Mouse (Mus musculus): ENCODE measurements at regions not wholly inside any gene's neighbourhood (a gene's known extent, or its start where the extent isn't known, plus 50 kb on each side); places are given as distances from the start of the nearest gene placed in this dataset.

- TF ChIP-seq CTCF (IDR thresholded peaks at IDR 0.05; ENCODE audit: low read depth), result no peak
- Histone ChIP-seq H3K4me2 (ENCODE audit: low read length) (no peak overlapping the region), H3K4me3 (replicated peaks; ENCODE audit: low read depth, low read length) (no peak overlapping the region), H3K27me3 (ENCODE audit: insufficient read depth, low read length) (no peaks in the 10 kb centered on the region), H3K4me1 (replicated peaks; ENCODE audit: insufficient read depth, low read length) (no peaks in the 10 kb centered on the region), H3K27ac (no peak overlapping the region), H3K9me3 (replicated peaks; ENCODE audit: low read length) (no peaks in the 10 kb centered on the region), H3K9ac (ENCODE audit: low read depth, low read length) (no peak overlapping the region), H3K36me3 (ENCODE audit: insufficient read depth, low read length) (no peaks in the 10 kb centered on the region)
- WGBS, result 88% methylated on average over 3 of the region's 3 CpGs
- ATAC-seq (replicated peaks; ENCODE audit: low FRiP score, low read depth) (no peak), DNase-seq (ENCODE audit: low spot score) (no peak)
Observed at GRCm38 (mm10) chr3:149239664-149240063, 249.3 kb upstream of the Adgrl2 start.

GRCm38 (mm10) chr3:149238076-149238475 is 247.7 kb upstream of the Adgrl2 start:
- H3K9ac ChIP-seq (ENCODE audit: low read depth, low read length), result no peak overlapping the region
- WGBS, result 72% methylated on average over 5 of the region's 5 CpGs
- H3K4me3 ChIP-seq (replicated peaks; ENCODE audit: low read depth, low read length), result no peak overlapping the region
- no peak overlapping the region for H3K27ac ChIP-seq
- no peak; the same call in 1 of the 2 replicates for ATAC-seq (replicated peaks; ENCODE audit: low FRiP score, low read depth)
- no peaks in the 10 kb centered on the region for H3K4me1 ChIP-seq (replicated peaks; ENCODE audit: insufficient read depth, low read length)
- no peak overlapping the region for H3K4me2 ChIP-seq (ENCODE audit: low read length)
- no peaks in the 10 kb centered on the region for H3K27me3 ChIP-seq (ENCODE audit: insufficient read depth, low read length)
- no peaks in the 10 kb centered on the region for H3K36me3 ChIP-seq (ENCODE audit: insufficient read depth, low read length)
- TF ChIP-seq CTCF (IDR thresholded peaks at IDR 0.05; ENCODE audit: low read depth), result no peak
- no peaks in the 10 kb centered on the region for H3K9me3 ChIP-seq (replicated peaks; ENCODE audit: low read length)
- peak; percentile 18 for DNase-seq (ENCODE audit: low spot score)

GRCm38 (mm10) chr3:149235183-149235582 is 244.8 kb upstream of the Adgrl2 start:
- H3K27ac ChIP-seq, result no peak overlapping the region
- H3K4me1 ChIP-seq (replicated peaks; ENCODE audit: insufficient read depth, low read length), result no peaks in the 10 kb centered on the region
- H3K9ac ChIP-seq (ENCODE audit: low read depth, low read length), result no peak overlapping the region
- no peak overlapping the region for H3K4me2 ChIP-seq (ENCODE audit: low read length)
- DNase-seq (ENCODE audit: low spot score), result no peak
- 94% methylated on average over 3 of the region's 3 CpGs for WGBS
- no peaks in the 10 kb centered on the region for H3K9me3 ChIP-seq (replicated peaks; ENCODE audit: low read length)
- no peaks in the 10 kb centered on the region for H3K27me3 ChIP-seq (ENCODE audit: insufficient read depth, low read length)
- TF ChIP-seq CTCF (IDR thresholded peaks at IDR 0.05; ENCODE audit: low read depth), result no peak
- no peaks in the 10 kb centered on the region for H3K36me3 ChIP-seq (ENCODE audit: insufficient read depth, low read length)
- ATAC-seq (replicated peaks; ENCODE audit: low FRiP score, low read depth), result no peak
- H3K4me3 ChIP-seq (replicated peaks; ENCODE audit: low read depth, low read length), result no peak overlapping the region

GRCm38 (mm10) chr3:149233691-149234131 is 243.4 kb upstream of the Adgrl2 start:
- ATAC-seq (replicated peaks; ENCODE audit: low FRiP score, low read depth) (no peak), DNase-seq (ENCODE audit: low spot score) (peak; percentile 75)
- Histone ChIP-seq H3K4me2 (ENCODE audit: low read length) (no peak overlapping the region), H3K4me1 (replicated peaks; ENCODE audit: insufficient read depth, low read length) (no peaks in the 10 kb centered on the region), H3K9ac (ENCODE audit: low read depth, low read length) (no peak overlapping the region), H3K27me3 (ENCODE audit: insufficient read depth, low read length) (no peaks in the 10 kb centered on the region), H3K27ac (no peak overlapping the region), H3K36me3 (ENCODE audit: insufficient read depth, low read length) (no peaks in the 10 kb centered on the region), H3K4me3 (replicated peaks; ENCODE audit: low read depth, low read length) (no peak overlapping the region), H3K9me3 (replicated peaks; ENCODE audit: low read length) (no peaks in the 10 kb centered on the region)
- 50% methylated on average over 8 of the region's 8 CpGs for WGBS
- no peak for TF ChIP-seq CTCF (IDR thresholded peaks at IDR 0.05; ENCODE audit: low read depth)

- Histone ChIP-seq H3K4me2 (ENCODE audit: low read length) (no peak overlapping the region), H3K4me3 (replicated peaks; ENCODE audit: low read depth, low read length) (no peak overlapping the region), H3K36me3 (ENCODE audit: insufficient read depth, low read length) (no peaks in the 10 kb centered on the region), H3K27ac (no peak overlapping the region), H3K9me3 (replicated peaks; ENCODE audit: low read length) (no peaks in the 10 kb centered on the region), H3K9ac (ENCODE audit: low read depth, low read length) (no peak overlapping the region), H3K4me1 (replicated peaks; ENCODE audit: insufficient read depth, low read length) (no peaks in the 10 kb centered on the region), H3K27me3 (ENCODE audit: insufficient read depth, low read length) (no peaks in the 10 kb centered on the region)
- no peak for TF ChIP-seq CTCF (IDR thresholded peaks at IDR 0.05; ENCODE audit: low read depth)
- peak; percentile 64 for DNase-seq (ENCODE audit: low spot score)
- WGBS, result 45% methylated on average over 7 of the region's 7 CpGs
- 0 out of 2 replicates have a peak, but pooled peaks have one; percentile 29 for ATAC-seq (replicated peaks; ENCODE audit: low FRiP score, low read depth)
Observed at GRCm38 (mm10) chr3:149233191-149233641, 242.9 kb upstream of the Adgrl2 start.

- H3K36me3 ChIP-seq (ENCODE audit: insufficient read depth, low read length), result no peaks in the 10 kb centered on the region
- no peak overlapping the region for H3K4me3 ChIP-seq (replicated peaks; ENCODE audit: low read depth, low read length)
- H3K9me3 ChIP-seq (replicated peaks; ENCODE audit: low read length), result no peaks in the 10 kb centered on the region
- H3K27ac ChIP-seq, result no peak overlapping the region
- H3K9ac ChIP-seq (ENCODE audit: low read depth, low read length), result no peak overlapping the region
- ATAC-seq (replicated peaks; ENCODE audit: low FRiP score, low read depth) (no peak), DNase-seq (ENCODE audit: low spot score) (no peak)
- WGBS, result 70% methylated on average over 3 of the region's 3 CpGs
- no peak overlapping the region for H3K4me2 ChIP-seq (ENCODE audit: low read length)
- no peak for TF ChIP-seq CTCF (IDR thresholded peaks at IDR 0.05; ENCODE audit: low read depth)
- H3K27me3 ChIP-seq (ENCODE audit: insufficient read depth, low read length), result no peaks in the 10 kb centered on the region
- no peaks in the 10 kb centered on the region for H3K4me1 ChIP-seq (replicated peaks; ENCODE audit: insufficient read depth, low read length)
Observed at GRCm38 (mm10) chr3:149231346-149231745, 241.0 kb upstream of the Adgrl2 start.

- Histone ChIP-seq H3K4me1 (replicated peaks; ENCODE audit: insufficient read depth, low read length) (no peaks in the 10 kb centered on the region), H3K36me3 (ENCODE audit: insufficient read depth, low read length) (no peaks in the 10 kb centered on the region), H3K9ac (ENCODE audit: low read depth, low read length) (no peak overlapping the region), H3K9me3 (replicated peaks; ENCODE audit: low read length) (no peaks in the 10 kb centered on the region), H3K27me3 (ENCODE audit: insufficient read depth, low read length) (no peaks in the 10 kb centered on the region), H3K4me3 (replicated peaks; ENCODE audit: low read depth, low read length) (no peak overlapping the region), H3K27ac (no peak overlapping the region), H3K4me2 (ENCODE audit: low read length) (no peak overlapping the region)
- no peak for ATAC-seq (replicated peaks; ENCODE audit: low FRiP score, low read depth)
- WGBS, result 88% methylated on average over 5 of the region's 5 CpGs
- DNase-seq (ENCODE audit: low spot score), result no peak
- TF ChIP-seq CTCF (IDR thresholded peaks at IDR 0.05; ENCODE audit: low read depth), result no peak
Observed at GRCm38 (mm10) chr3:149227556-149227955, 237.2 kb upstream of the Adgrl2 start.

Data from kidney, postnatal 0 days (tissue).